Mouse (Mus musculus): ENCODE results near the gene Stam. TPM values are rescaled to one million over a fixed set of nuclear protein-coding genes. Genes with fewer than 3 reads are reported as not detected.

Stam gene
- polyA plus RNA-seq, 1 experiment from 2014 or later: 56.9 TPM

DNA sequence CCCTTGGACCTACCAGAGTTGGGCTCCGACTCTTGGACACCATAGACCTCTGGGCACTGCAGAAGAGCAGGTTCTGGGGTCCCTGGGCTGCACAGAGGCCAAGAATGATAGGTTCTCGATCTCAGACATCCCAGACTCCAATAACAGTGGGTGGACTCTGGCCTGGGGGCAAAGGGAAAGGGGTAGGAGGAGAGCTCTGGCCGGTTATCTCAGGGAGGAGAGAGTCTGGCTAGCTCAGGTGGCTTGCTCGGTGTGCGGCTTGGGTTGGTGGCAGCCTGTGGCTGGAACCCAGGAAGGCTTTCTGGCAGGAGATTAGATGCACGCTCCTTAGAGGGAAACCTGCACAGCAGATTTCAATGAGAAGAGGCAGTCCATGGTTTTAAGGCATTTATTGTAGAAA lies 65.7 kb downstream of the Stam start:
- WGBS: 70% methylated on average over 6 of the region's 6 CpGs
- H3K27ac ChIP-seq (ENCODE audit: low read length): no peak overlapping the region
- no peaks in the 10 kb centered on the region for H3K9me3 ChIP-seq (replicated peaks; ENCODE audit: control insufficient read depth, low read length)
- peaks cover under 1% of the 10 kb centered on the region for H3K4me1 ChIP-seq (ENCODE audit: control insufficient read depth, insufficient read depth, low read length)
- no peak for ATAC-seq (replicated peaks; ENCODE audit: extremely low read depth, insufficient read depth, low FRiP score)
- no peaks in the 10 kb centered on the region for H3K27me3 ChIP-seq (ENCODE audit: control insufficient read depth, insufficient read depth, low read length)
- H3K36me3 ChIP-seq (ENCODE audit: control insufficient read depth, insufficient read depth): peaks cover 29% of the 10 kb centered on the region
- H3K4me3 ChIP-seq (ENCODE audit: low read length): no peak overlapping the region
- H3K4me2 ChIP-seq (ENCODE audit: low read depth, low read length): no peak overlapping the region
- no peak overlapping the region for H3K9ac ChIP-seq (ENCODE audit: low read length)

DNA sequence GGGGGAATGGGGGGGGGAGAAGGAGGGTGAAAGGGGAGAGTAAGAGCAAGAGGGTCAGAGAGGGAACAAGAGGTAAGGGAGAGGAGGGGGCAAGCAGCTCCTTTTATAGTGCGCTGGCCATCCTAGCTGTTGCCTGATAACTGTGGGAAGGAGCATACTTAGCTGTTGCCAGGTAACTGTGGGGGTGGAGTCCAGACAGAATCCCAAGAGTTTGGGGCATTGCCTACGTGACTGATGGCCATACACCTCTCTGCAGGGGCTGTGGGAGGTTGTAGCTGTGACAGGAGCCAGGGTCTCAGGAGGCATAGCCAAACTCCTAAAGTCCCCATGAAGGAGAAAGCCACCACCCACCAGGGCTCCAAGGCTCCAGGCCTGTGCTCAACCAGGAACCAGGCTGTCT lies 66.1 kb downstream of the Stam start:
- 55% methylated on average over 2 of the region's 2 CpGs for WGBS
- peaks cover 5% of the 10 kb centered on the region for H3K4me1 ChIP-seq (ENCODE audit: control insufficient read depth, insufficient read depth, low read length)
- no peak overlapping the region for H3K27ac ChIP-seq (ENCODE audit: low read length)
- peaks cover 29% of the 10 kb centered on the region for H3K36me3 ChIP-seq (ENCODE audit: control insufficient read depth, insufficient read depth)
- no peak overlapping the region for H3K4me3 ChIP-seq (ENCODE audit: low read length)
- H3K27me3 ChIP-seq (ENCODE audit: control insufficient read depth, insufficient read depth, low read length): no peaks in the 10 kb centered on the region
- H3K9me3 ChIP-seq (replicated peaks; ENCODE audit: control insufficient read depth, low read length): no peaks in the 10 kb centered on the region
- H3K4me2 ChIP-seq (ENCODE audit: low read depth, low read length): no peak overlapping the region
- ATAC-seq (replicated peaks; ENCODE audit: extremely low read depth, insufficient read depth, low FRiP score): no peak
- H3K9ac ChIP-seq (ENCODE audit: low read length): no peak overlapping the region

DNA sequence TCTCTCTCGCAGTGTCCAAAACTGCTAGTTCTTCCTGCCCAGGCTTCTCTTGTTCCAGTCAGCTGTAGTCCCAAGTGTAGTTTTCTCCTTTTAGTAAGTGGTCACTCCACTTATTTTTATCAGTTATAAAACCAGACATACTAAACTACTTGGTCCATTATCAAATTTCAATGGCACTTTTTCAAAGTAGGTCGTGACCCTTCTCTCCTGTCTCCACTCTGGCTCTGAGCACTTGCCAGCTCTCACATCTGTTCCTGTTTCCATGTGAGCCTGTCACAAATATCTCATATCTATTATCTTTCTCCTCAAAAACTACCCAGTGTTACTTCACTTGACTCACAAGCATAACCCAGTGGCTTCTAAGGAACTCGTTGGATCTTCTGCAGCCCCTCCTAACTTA lies 71.4 kb downstream of the Stam start:
- H3K9me3 ChIP-seq (replicated peaks; ENCODE audit: control insufficient read depth, low read length): no peaks in the 10 kb centered on the region
- H3K4me3 ChIP-seq (ENCODE audit: low read length): no peak overlapping the region
- peak overlapping the region; percentile 46 for H3K27ac ChIP-seq (ENCODE audit: low read length)
- no peak overlapping the region for H3K4me2 ChIP-seq (ENCODE audit: low read depth, low read length)
- no peaks in the 10 kb centered on the region for H3K27me3 ChIP-seq (ENCODE audit: control insufficient read depth, insufficient read depth, low read length)
- no peak overlapping the region for H3K9ac ChIP-seq (ENCODE audit: low read length)
- ATAC-seq (replicated peaks; ENCODE audit: extremely low read depth, insufficient read depth, low FRiP score): no peak; the same call in 1 of the 2 replicates
- WGBS: 32% methylated on average over 3 of the region's 3 CpGs
- H3K36me3 ChIP-seq (ENCODE audit: control insufficient read depth, insufficient read depth): peaks cover 14% of the 10 kb centered on the region
- H3K4me1 ChIP-seq (ENCODE audit: control insufficient read depth, insufficient read depth, low read length): peaks cover 10% of the 10 kb centered on the region

DNA sequence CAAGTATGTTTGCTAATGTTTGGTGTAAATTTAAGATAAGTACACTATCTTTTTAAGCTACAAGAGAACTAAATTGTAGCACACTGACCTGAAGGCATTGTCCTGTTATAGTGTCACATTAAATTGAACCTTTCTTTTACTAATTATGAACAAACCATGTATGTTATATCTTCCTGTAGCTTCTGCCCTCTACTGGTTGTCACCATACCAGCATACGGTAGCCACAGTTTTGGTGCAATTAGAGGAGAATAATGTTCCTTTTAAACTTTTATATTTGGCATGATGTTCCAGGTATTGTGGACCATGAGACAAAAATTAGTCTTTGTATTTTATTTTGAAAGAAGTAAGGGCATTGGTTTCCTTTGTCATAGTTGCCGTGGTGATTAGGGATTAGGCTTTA lies 73.0 kb downstream of the Stam start:
- whole genome bisulfite sequencing: 92% methylated on average over 2 of the region's 2 CpGs
- Histone ChIP-seq H3K9ac (ENCODE audit: low read length) (no peak overlapping the region), H3K36me3 (ENCODE audit: control insufficient read depth, insufficient read depth) (peaks cover 8% of the 10 kb centered on the region), H3K4me1 (ENCODE audit: control insufficient read depth, insufficient read depth, low read length) (peaks cover 10% of the 10 kb centered on the region), H3K27ac (ENCODE audit: low read length) (no peak overlapping the region), H3K4me2 (ENCODE audit: low read depth, low read length) (no peak overlapping the region), H3K9me3 (replicated peaks; ENCODE audit: control insufficient read depth, low read length) (no peaks in the 10 kb centered on the region), H3K27me3 (ENCODE audit: control insufficient read depth, insufficient read depth, low read length) (no peaks in the 10 kb centered on the region), H3K4me3 (ENCODE audit: low read length) (no peak overlapping the region)
- no peak for ATAC-seq (replicated peaks; ENCODE audit: extremely low read depth, insufficient read depth, low FRiP score)

GRCm38 (mm10) chr2:14150829-14151228 lies 76.9 kb downstream of the Stam start:
- 85% methylated on average over 2 of the region's 2 CpGs for WGBS
- no peak for ATAC-seq (replicated peaks; ENCODE audit: extremely low read depth, insufficient read depth, low FRiP score)
- Histone ChIP-seq H3K9me3 (replicated peaks; ENCODE audit: control insufficient read depth, low read length) (no peaks in the 10 kb centered on the region), H3K36me3 (ENCODE audit: control insufficient read depth, insufficient read depth) (no peaks in the 10 kb centered on the region; the same call in 1 of the 2 replicates), H3K4me3 (ENCODE audit: low read length) (no peak overlapping the region), H3K27me3 (ENCODE audit: control insufficient read depth, insufficient read depth, low read length) (no peaks in the 10 kb centered on the region), H3K4me1 (ENCODE audit: control insufficient read depth, insufficient read depth, low read length) (no peaks in the 10 kb centered on the region), H3K4me2 (ENCODE audit: low read depth, low read length) (no peak overlapping the region), H3K9ac (ENCODE audit: low read length) (no peak overlapping the region), H3K27ac (ENCODE audit: low read length) (no peak overlapping the region)

DNA sequence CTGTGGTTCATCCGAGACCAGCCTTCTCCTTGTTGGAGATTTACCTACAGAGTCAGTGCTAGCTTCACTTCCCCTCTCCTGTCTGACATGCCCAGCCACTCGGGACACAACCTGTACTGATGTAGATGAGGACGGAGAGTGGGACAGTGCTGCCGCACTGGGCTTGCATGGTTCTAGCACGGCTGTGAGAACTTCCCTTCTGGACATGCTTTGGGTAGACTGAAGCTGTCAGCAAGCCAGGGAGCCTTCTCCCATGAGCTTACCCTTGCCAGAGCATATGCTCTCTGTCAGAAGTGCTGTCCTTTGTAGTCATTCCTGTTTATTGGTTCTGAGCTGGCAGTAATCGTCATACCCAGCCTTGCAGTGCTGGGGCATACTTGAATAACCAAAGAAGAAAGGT lies 78.0 kb downstream of the Stam start:
- Histone ChIP-seq H3K9me3 (replicated peaks; ENCODE audit: control insufficient read depth, low read length) (no peaks in the 10 kb centered on the region), H3K4me2 (ENCODE audit: low read depth, low read length) (no peak overlapping the region), H3K27me3 (ENCODE audit: control insufficient read depth, insufficient read depth, low read length) (no peaks in the 10 kb centered on the region), H3K27ac (ENCODE audit: low read length) (no peak overlapping the region), H3K4me3 (ENCODE audit: low read length) (no peak overlapping the region), H3K4me1 (ENCODE audit: control insufficient read depth, insufficient read depth, low read length) (no peaks in the 10 kb centered on the region), H3K9ac (ENCODE audit: low read length) (no peak overlapping the region), H3K36me3 (ENCODE audit: control insufficient read depth, insufficient read depth) (no peaks in the 10 kb centered on the region; the same call in none of the 2 replicates)
- no peak for ATAC-seq (replicated peaks; ENCODE audit: extremely low read depth, insufficient read depth, low FRiP score)
- WGBS: 85% methylated on average over 6 of the region's 6 CpGs

- Histone ChIP-seq H3K9me3 (replicated peaks; ENCODE audit: control insufficient read depth, low read length) (no peaks in the 10 kb centered on the region), H3K27ac (ENCODE audit: low read length) (no peak overlapping the region), H3K4me2 (ENCODE audit: low read depth, low read length) (no peak overlapping the region), H3K9ac (ENCODE audit: low read length) (no peak overlapping the region), H3K36me3 (ENCODE audit: control insufficient read depth, insufficient read depth) (no peaks in the 10 kb centered on the region; the same call in 1 of the 2 replicates), H3K4me3 (ENCODE audit: low read length) (no peak overlapping the region), H3K4me1 (ENCODE audit: control insufficient read depth, insufficient read depth, low read length) (peaks cover 4% of the 10 kb centered on the region), H3K27me3 (ENCODE audit: control insufficient read depth, insufficient read depth, low read length) (no peaks in the 10 kb centered on the region)
- WGBS: 56% methylated on average over 3 of the region's 3 CpGs
- ATAC-seq (replicated peaks; ENCODE audit: extremely low read depth, insufficient read depth, low FRiP score): 0 out of 2 replicates have a peak, but pooled peaks have one; percentile 37
These were observed 85.1 kb downstream of the Stam start for GRCm38 (mm10) chr2:14159047-14159446.

GRCm38 (mm10) chr2:14159756-14160155 lies 85.9 kb downstream of the Stam start:
- ATAC-seq (replicated peaks; ENCODE audit: extremely low read depth, insufficient read depth, low FRiP score): no peak
- Histone ChIP-seq H3K9ac (ENCODE audit: low read length) (no peak overlapping the region), H3K4me3 (ENCODE audit: low read length) (no peak overlapping the region), H3K4me2 (ENCODE audit: low read depth, low read length) (no peak overlapping the region), H3K36me3 (ENCODE audit: control insufficient read depth, insufficient read depth) (no peaks in the 10 kb centered on the region; the same call in 1 of the 2 replicates), H3K27ac (ENCODE audit: low read length) (no peak overlapping the region), H3K4me1 (ENCODE audit: control insufficient read depth, insufficient read depth, low read length) (peaks cover 11% of the 10 kb centered on the region), H3K9me3 (replicated peaks; ENCODE audit: control insufficient read depth, low read length) (no peaks in the 10 kb centered on the region), H3K27me3 (ENCODE audit: control insufficient read depth, insufficient read depth, low read length) (no peaks in the 10 kb centered on the region)
- WGBS: 62% methylated on average over 2 of the region's 2 CpGs

DNA sequence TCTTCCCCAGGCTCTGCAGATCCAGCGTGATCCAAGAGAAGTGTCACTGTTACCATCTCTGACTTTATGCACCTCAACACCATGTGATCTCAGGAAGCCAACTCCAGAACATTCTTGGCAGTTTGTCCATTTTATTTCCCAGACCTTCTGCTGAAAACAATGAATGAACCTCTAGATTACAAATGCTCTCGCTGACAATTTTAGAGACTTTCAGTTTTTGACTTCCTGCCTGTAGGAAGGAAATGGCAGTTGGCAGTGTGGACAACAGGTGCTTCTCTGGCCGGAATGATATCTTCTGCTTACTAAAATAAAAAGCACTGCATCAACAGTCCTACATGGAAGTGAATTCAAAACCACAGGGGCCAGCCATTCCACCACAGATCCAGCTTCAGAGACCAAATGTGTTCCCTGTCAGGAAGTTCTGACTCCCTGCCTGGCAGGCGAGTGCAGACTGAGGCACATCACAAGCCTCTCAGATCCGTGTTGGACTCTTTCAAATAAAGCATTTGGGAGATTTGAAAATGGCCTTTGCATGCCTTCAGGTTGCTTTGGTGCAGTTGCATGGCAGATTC lies 90.6 kb downstream of the Stam start:
- Histone ChIP-seq H3K4me1 (ENCODE audit: control insufficient read depth, insufficient read depth, low read length) (peaks cover 17% of the 10 kb centered on the region), H3K27me3 (ENCODE audit: control insufficient read depth, insufficient read depth, low read length) (no peaks in the 10 kb centered on the region), H3K4me2 (ENCODE audit: low read depth, low read length) (peak overlapping the region; percentile 15; the same call in 1 of the 2 replicates), H3K27ac (ENCODE audit: low read length) (peak overlapping the region; percentile 72), H3K9me3 (replicated peaks; ENCODE audit: control insufficient read depth, low read length) (no peaks in the 10 kb centered on the region), H3K4me3 (ENCODE audit: low read length) (no peak overlapping the region), H3K36me3 (ENCODE audit: control insufficient read depth, insufficient read depth) (no peaks in the 10 kb centered on the region), H3K9ac (ENCODE audit: low read length) (no peak overlapping the region)
- 57% methylated on average over 5 of the region's 5 CpGs for WGBS
- ATAC-seq (replicated peaks; ENCODE audit: extremely low read depth, insufficient read depth, low FRiP score): no peak
